Mouse (Mus musculus) cortical plate, adult 2 months (tissue): ENCODE measurements around the gene Col28a1. TPM values are rescaled to one million over a fixed set of nuclear protein-coding genes. Genes with fewer than 3 reads are reported as not detected.
"Not testable (repeated sequence)": the region's sequence is repeated elsewhere in the genome, so short reads cannot be mapped to it uniquely, and the experiment has no call there.

ENCODE experiments used
- H3K27ac ChIP-seq: fragments of 200-500 bp; 2 replicates; pipeline ENCODE4 v1.5.1; 2012; ENCODE audit warnings: low read length, control low read depth, inconsistent platforms; ENCODE audit not compliant: insufficient read depth
- H3K4me1 ChIP-seq: fragments of 200-500 bp; 2 replicates; pipeline ENCODE4 v1.6.1; 2011; ENCODE audit warnings: low read length; ENCODE audit not compliant: control insufficient read depth, insufficient read depth
- H3K4me3 ChIP-seq: fragments of 200-500 bp; 2 replicates; pipeline ENCODE4 v1.5.1; 2011; ENCODE audit warnings: mild to moderate bottlenecking, low read length, control low read depth; ENCODE audit not compliant: insufficient read depth
- CTCF ChIP-seq: fragments of 200-500 bp; IDR thresholded peaks from 2 replicates; pipeline ENCODE4 v1.5.1; 2011; ENCODE audit warnings: mild to moderate bottlenecking, control low read depth, low read length; ENCODE audit not compliant: insufficient read depth; ENCODE audit errors: extremely low read depth
- POLR2A ChIP-seq: fragments of 200-500 bp; IDR thresholded peaks from 2 replicates; pipeline ENCODE4 v1.6.1; 2011; ENCODE audit warnings: mild to moderate bottlenecking, low read length, control low read depth; ENCODE audit not compliant: insufficient read depth; ENCODE audit errors: extremely low read depth
- polyA plus RNA-seq: library from polyadenylated mRNA; depleted of rRNA; stranded (reverse); fragments of >200 nt; gene quantifications from 2 replicates; pipeline ENCODE4 v1.2.3, GENCODE M21; 2012

Col28a1 gene
- polyA plus RNA-seq, 1 experiment, result 0.77 TPM

DNA sequence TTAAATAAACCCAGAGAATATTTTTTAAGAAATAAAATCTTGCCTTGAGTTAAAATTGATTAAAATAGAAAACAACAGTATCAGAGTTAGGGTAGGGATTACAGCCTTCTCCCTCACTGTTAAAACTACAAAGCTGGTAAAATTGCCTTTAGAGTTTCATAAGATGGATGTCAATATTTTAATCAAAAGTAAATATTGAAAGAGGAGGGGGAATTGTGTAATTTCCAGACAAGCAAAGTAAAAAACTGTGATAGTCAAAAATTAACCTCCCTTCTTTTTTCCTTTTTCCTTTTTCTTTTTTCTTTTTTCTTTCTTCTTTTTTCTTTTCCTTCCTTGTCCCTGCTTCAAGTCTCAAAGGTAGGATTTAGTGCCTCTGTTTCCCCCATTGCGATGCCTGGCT is 146.6 kb downstream of the Col28a1 start:
- Histone ChIP-seq H3K4me3 (no peak overlapping the region), H3K4me1 (peaks cover 2% of the 10 kb centered on the region; the same call in 1 of the 2 replicates), H3K27ac (no peak overlapping the region)
- TF ChIP-seq CTCF (no peak), POLR2A (no peak)

DNA sequence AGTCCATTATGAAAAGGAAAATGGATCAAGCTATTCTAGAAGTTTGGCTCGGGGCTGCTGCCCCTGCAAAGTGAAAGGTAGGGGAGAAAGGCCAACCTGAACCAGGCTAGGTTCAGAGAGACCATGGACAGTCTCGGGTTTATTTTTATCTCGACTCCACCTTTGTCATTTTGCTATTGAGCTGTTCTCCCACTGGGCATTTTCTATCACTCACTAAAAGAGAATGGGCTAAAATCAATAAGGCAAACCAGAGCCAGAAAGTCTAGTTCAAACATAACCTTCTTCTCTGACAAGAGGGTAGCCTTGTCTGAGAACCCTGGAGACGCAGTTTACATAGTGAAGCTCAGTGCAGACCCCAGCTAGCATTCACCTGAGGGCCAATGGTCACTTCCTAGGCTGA is 163.7 kb downstream of the Col28a1 start:
- TF ChIP-seq POLR2A (no peak), CTCF (no peak)
- Histone ChIP-seq H3K27ac (no peak overlapping the region), H3K4me3 (no peak overlapping the region), H3K4me1 (no peaks in the 10 kb centered on the region)

DNA sequence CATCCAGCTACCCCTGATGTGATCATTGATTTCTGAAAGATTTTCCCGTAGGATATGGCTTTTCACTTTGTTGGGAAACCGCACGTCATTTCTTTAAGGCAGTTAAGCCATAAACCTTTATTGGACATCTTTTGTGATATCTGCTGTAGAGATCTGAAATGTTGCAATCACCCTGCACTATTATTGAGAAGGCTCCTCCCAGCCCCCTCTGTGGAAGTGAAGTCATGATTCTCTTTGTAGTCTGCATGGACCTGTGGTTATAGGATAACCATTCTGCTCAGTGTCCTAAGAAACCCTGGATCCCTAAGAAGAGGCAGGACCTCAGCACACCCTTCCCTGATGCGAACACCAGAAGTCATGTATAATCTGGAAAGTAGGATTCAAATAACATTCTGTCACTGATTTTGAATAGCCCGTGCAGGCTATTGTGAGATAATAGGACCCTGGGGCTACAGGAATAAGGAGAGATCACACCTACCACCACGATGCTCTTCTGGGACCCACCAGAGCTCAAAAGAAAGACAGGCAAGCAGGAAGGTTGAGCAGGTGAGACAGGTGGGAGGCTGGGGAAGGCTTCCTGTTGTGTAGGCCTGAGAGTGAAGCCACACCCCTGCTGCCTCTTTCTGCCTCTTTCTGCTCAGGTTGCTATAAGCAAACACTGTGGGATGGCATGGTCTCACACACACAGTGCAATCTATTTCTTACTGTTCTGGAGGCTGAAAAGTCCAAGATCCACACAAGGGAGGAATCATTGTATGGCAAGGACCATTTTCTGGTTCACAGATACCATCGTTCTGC is 166.9 kb downstream of the Col28a1 start:
- Histone ChIP-seq H3K27ac (no peak overlapping the region), H3K4me3 (no peak overlapping the region), H3K4me1 (no peaks in the 10 kb centered on the region)
- TF ChIP-seq POLR2A, result no peak
- TF ChIP-seq CTCF, result no peak

DNA sequence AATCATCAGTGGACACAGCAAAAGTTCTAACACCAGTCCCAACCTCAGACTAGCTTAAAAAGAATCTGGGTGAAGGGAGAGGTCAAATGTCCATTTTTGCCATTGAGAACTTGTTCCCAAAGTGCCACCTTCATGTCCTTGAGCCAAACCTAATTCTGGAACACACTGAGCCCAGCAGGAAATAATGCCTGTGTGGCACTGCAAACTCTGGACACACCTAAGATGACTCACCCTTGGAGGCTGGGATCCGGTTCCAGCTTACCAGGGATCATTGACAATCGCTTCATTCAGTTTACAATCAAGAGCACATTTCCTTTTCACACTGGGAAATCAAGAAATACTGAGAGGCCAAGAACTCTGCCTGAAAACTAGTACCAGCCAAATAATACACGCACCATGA is 168.9 kb downstream of the Col28a1 start:
- H3K27ac ChIP-seq, result no peak overlapping the region
- H3K4me3 ChIP-seq, result no peak overlapping the region
- H3K4me1 ChIP-seq, result no peaks in the 10 kb centered on the region
- TF ChIP-seq CTCF (no peak), POLR2A (no peak)

DNA sequence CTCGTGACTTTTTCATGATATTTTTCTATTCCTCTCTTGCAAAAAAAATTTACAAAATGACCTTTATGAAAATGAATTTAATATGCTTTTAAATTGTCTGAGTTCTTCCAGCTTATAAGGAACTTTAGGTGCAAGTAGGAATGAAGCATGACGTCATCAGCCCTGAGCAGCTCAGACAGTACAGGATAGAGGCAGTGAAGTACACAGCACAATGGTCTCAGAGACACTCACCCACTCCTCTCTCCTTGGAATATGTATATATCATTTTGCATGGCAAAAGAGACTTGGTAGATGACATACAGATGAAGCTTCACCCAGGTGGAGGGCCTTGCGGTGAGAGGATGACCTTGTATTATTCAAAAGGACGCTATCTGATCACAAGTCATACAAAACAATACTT is 197.7 kb downstream of the Col28a1 start:
- Histone ChIP-seq H3K4me3 (no peak overlapping the region), H3K4me1 (no peaks in the 10 kb centered on the region), H3K27ac (no peak overlapping the region)
- no peak for TF ChIP-seq CTCF
- no peak for TF ChIP-seq POLR2A

DNA sequence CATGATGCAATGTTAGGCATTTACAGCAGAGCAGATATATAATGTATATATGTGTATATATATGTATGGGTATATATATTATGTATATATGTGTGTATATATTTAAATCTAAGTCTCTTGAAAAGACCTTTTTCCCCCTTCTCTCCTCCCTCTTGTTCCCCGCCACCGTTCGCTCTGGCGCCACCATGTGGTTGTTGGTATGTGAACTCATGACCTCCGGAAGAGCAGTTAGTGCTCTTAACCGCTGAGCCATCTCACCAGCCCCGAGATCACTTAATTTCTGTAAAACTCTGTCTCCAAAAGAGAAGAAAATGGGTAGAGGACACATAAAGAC is 208.8 kb downstream of the Col28a1 start:
- TF ChIP-seq CTCF (peak; percentile 38), POLR2A (no peak)
- Histone ChIP-seq H3K4me1 (no peaks in the 10 kb centered on the region), H3K4me3 (peak overlapping the region; percentile 26; the same call in 1 of the 2 replicates), H3K27ac (no peak overlapping the region)

DNA sequence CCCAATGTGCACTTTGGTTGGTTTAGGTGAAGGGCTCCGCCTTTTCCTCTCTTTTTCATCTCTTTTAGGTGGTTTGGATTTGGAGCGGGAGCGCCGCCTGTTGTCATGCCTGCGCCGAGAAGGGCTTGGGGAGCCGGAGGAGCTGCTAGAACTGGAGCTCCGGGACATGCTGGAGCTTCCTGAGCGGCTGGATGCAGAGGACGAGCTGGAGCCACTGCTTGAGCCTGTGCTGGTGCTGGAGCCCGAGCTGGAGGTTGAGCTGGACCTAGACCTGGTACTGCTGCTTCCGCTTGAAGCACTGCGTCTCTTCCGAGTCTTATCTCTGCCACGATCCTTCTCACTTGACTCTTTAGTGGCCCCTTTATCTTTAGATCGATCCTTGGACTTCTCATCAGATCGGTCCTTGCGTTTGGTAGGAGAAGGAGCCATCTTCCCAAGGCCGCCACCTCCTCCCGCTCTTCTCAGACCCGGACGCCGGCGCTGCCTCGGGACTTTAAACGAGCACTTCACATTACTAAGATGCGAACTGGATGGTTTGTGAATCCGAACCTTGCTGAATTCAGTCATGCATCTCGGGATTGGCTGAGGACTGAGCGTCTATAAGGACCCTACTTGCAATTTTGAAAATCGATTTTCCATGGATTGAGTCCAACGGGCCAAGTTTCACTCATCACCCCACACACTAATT is 209.3 kb downstream of the Col28a1 start:
- peak overlapping the region; percentile 26 for H3K4me3 ChIP-seq
- not testable (repeated sequence) for H3K4me1 ChIP-seq, H3K27ac ChIP-seq

DNA sequence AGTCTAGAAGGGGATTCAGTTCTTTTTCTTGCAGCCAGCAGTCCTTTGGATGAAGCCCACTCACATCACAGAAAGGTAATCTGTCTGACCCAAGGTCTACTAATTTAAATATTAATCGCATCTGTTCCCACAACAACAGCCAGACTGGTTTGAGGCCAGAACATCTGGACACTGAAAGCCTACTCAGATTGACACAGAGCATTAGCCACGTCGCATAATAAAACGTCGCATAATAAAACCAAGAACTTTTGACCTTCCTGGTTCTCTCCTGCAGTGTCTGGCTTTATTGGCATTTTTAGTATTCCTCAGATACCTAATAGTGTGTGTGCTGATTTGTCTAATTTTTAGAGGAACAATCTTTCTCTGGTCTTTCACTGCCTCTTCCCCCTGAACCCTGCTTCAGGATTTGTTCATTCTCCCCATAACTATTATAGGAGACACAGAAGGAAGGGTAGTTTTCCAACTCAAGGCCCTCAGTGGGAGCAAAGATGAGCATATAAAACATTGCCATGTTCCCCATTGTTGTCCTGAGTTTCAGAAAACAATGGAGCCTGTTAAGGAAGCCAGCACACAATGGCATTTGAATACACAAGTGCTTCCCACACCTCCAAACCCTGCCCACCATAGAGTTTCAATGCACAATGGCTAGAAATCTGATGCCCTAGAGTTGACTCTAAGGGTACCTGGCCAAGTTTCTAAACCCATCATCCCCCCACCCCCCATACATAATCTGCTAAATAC is 221.2 kb downstream of the Col28a1 start:
- H3K4me1 ChIP-seq, result no peaks in the 10 kb centered on the region
- H3K27ac ChIP-seq, result no peak overlapping the region
- no peak overlapping the region for H3K4me3 ChIP-seq
- no peak for TF ChIP-seq CTCF
- no peak for TF ChIP-seq POLR2A

DNA sequence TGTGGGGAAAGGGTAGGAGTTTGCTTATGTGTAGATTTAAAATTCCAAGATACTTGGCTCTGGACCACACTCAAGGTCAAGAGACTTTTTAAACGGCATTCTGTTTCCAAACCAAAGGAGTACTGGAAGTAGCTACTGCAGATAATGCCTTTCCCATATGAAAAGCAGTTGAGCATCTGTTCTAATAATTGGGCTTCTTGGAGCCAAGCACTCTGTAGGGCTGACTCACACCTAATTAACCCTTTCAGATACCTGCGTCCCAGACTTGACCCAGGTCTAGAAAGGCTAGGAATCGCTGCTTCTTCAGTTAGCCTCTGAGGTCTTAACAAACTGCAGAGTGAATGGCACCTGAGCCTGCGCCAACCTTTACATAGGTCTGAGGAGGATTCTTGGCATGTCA is 223.0 kb downstream of the Col28a1 start:
- TF ChIP-seq POLR2A (no peak), CTCF (no peak)
- Histone ChIP-seq H3K27ac (no peak overlapping the region), H3K4me1 (no peaks in the 10 kb centered on the region), H3K4me3 (no peak overlapping the region)
